Mouse (Mus musculus) small intestine, adult 2 months (tissue): ENCODE results near the gene Tarsl2. TPM values are rescaled to one million over a fixed set of nuclear protein-coding genes. Genes with fewer than 3 reads are reported as not detected.

Source experiments
- H3K27ac ChIP-seq: fragments of 200-500 bp; 2 replicates; pipeline ENCODE4 v1.5.1; 2012; ENCODE audit warnings: low read depth, low read length, control low read depth, inconsistent platforms; ENCODE audit not compliant: insufficient read depth
- H3K27me3 ChIP-seq: fragments of 200-500 bp; 2 replicates; pipeline ENCODE4 v1.6.1; 2012; ENCODE audit warnings: mild to moderate bottlenecking, moderate library complexity, low read length, inconsistent platforms; ENCODE audit not compliant: control insufficient read depth, insufficient read depth
- H3K36me3 ChIP-seq: fragments of 200-500 bp; 2 replicates; pipeline ENCODE4 v1.6.1; 2012; ENCODE audit warnings: mild to moderate bottlenecking, low read length, control low read depth, inconsistent platforms; ENCODE audit not compliant: control insufficient read depth, insufficient read depth
- H3K4me1 ChIP-seq: fragments of 200-500 bp; 2 replicates; pipeline ENCODE4 v1.6.1; 2012; ENCODE audit warnings: low read length, inconsistent platforms, mixed read lengths; ENCODE audit not compliant: control insufficient read depth, insufficient read depth, insufficient read length
- H3K4me3 ChIP-seq: fragments of 200-500 bp; 2 replicates; pipeline ENCODE4 v1.5.1; 2012; ENCODE audit warnings: low read depth, mild to moderate bottlenecking, control low read depth, inconsistent platforms, low read length, moderate library complexity
- CTCF ChIP-seq: fragments of 200-500 bp; IDR thresholded peaks from 2 replicates; pipeline ENCODE4 v1.5.1; 2012; ENCODE audit warnings: low read depth, mild to moderate bottlenecking, control low read depth, inconsistent platforms, low read length, moderate library complexity, mixed read lengths; ENCODE audit not compliant: insufficient replicate concordance, insufficient read length; ENCODE audit errors: extremely low read depth
- POLR2A ChIP-seq: fragments of 200-500 bp; IDR thresholded peaks from 2 replicates; pipeline ENCODE4 v1.6.1; 2012; ENCODE audit warnings: low read depth, mild to moderate bottlenecking, control low read depth, inconsistent platforms, low read length, moderate library complexity
- WGBS: fragments of 180-500 bp; shearing (Covaris S2); methylation state at CpG from one replicate; pipeline ENCODE4 v1.1.7; 2018; 5-methylcytosine and 5-hydroxymethylcytosine counted together
- polyA plus RNA-seq: library from polyadenylated mRNA; depleted of rRNA; stranded (reverse); fragments of >200 nt; gene quantifications from 2 replicates; pipeline ENCODE4 v1.2.3, GENCODE M21; 2012; rRNA removed

Gene Tarsl2
- polyA plus RNA-seq, result 1.8 and 2.7 TPM in 2 replicates

- H3K4me1 ChIP-seq, result no peaks in the 10 kb centered on the region; the same call in 1 of the 2 replicates
- under 1% methylated on average over 64 of the region's 64 CpGs for WGBS
- TF ChIP-seq POLR2A (peak; percentile 71), CTCF (no peak)
- H3K36me3 ChIP-seq, result peaks cover 1% of the 10 kb centered on the region; the same call in 1 of the 2 replicates
- no peaks in the 10 kb centered on the region for H3K27me3 ChIP-seq
- H3K4me3 ChIP-seq, result peak within 1 kb of the TSS; percentile 90
- peak within 1 kb of the TSS; percentile 56; the same call in 1 of the 2 replicates for H3K27ac ChIP-seq
These were observed at the start of gene Tarsl2 for GRCm38 (mm10) chr7:65644643-65645351. Tarsl2 (plus strand) TSS chr7:65644898.

DNA sequence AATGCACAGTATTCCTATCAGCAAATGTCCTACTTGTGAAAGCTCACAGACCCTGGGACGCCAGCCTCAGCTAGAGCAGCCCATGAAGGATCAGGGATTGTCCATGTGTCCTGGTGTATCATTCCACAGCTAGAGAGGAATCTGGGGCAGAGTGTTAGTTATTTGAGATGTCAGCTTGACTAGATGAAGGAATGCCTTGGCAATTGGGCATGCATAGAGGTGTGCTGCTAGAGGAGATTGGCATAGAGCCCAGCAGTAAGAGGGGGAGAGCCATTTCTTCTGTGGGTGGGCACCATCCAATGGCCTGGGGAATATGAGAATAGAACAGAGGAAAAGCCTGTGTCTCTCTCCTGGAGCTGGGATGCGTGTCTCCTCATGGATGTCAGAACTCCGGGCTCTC lies 38.6 kb upstream of the Tarsl2 start:
- H3K36me3 ChIP-seq, result no peaks in the 10 kb centered on the region
- no peak overlapping the region for H3K27ac ChIP-seq
- TF ChIP-seq POLR2A, result no peak
- TF ChIP-seq CTCF, result no peak
- H3K4me1 ChIP-seq, result no peaks in the 10 kb centered on the region
- H3K4me3 ChIP-seq, result no peak overlapping the region
- 71% methylated on average over 3 of the region's 3 CpGs for WGBS
- H3K27me3 ChIP-seq, result no peaks in the 10 kb centered on the region

- no peaks in the 10 kb centered on the region for H3K27me3 ChIP-seq
- no peaks in the 10 kb centered on the region for H3K4me1 ChIP-seq
- no peaks in the 10 kb centered on the region for H3K36me3 ChIP-seq
- H3K27ac ChIP-seq, result no peak overlapping the region
- no peak overlapping the region for H3K4me3 ChIP-seq
- TF ChIP-seq POLR2A (no peak), CTCF (no peak)
- 73% methylated on average over 5 of the region's 5 CpGs for WGBS
These were observed 37.7 kb upstream of the Tarsl2 start for GRCm38 (mm10) chr7:65607003-65607402.

GRCm38 (mm10) chr7:65610171-65610570 lies 34.5 kb upstream of the Tarsl2 start:
- no peaks in the 10 kb centered on the region for H3K4me1 ChIP-seq
- H3K4me3 ChIP-seq, result no peak overlapping the region
- TF ChIP-seq CTCF (no peak), POLR2A (no peak)
- 58% methylated on average over 5 of the region's 5 CpGs for WGBS
- H3K36me3 ChIP-seq, result no peaks in the 10 kb centered on the region
- no peaks in the 10 kb centered on the region for H3K27me3 ChIP-seq
- no peak overlapping the region for H3K27ac ChIP-seq

GRCm38 (mm10) chr7:65610673-65611072 lies 34.0 kb upstream of the Tarsl2 start:
- TF ChIP-seq POLR2A, result no peak
- no peak for TF ChIP-seq CTCF
- Histone ChIP-seq H3K4me1 (no peaks in the 10 kb centered on the region), H3K27ac (no peak overlapping the region), H3K36me3 (no peaks in the 10 kb centered on the region), H3K4me3 (no peak overlapping the region), H3K27me3 (no peaks in the 10 kb centered on the region)
- WGBS, result 48% methylated on average over 8 of the region's 8 CpGs

DNA sequence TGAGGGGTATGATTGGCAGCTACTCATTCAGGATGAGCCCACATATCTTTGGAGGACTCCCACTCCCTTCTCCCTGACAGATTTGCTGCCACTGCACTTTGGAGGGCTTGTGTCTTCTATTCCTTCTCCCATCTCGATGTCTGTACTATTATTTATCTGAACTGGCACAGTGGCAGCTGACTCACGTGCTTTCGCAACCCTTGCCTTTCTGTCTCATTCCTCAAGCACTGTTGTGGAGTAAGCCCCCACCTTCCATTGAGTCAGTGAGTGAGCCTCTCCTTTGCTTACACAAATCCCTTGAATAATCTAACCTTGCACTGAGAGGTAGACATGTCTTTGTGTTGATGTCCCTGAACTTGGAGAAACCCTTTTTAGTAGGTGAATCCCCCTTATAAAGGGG lies 33.4 kb upstream of the Tarsl2 start:
- H3K27ac ChIP-seq, result no peak overlapping the region
- no peaks in the 10 kb centered on the region for H3K27me3 ChIP-seq
- WGBS, result 61% methylated on average over 3 of the region's 3 CpGs
- H3K36me3 ChIP-seq, result no peaks in the 10 kb centered on the region
- no peak for TF ChIP-seq POLR2A
- TF ChIP-seq CTCF, result no peak
- H3K4me3 ChIP-seq, result no peak overlapping the region
- H3K4me1 ChIP-seq, result no peaks in the 10 kb centered on the region

DNA sequence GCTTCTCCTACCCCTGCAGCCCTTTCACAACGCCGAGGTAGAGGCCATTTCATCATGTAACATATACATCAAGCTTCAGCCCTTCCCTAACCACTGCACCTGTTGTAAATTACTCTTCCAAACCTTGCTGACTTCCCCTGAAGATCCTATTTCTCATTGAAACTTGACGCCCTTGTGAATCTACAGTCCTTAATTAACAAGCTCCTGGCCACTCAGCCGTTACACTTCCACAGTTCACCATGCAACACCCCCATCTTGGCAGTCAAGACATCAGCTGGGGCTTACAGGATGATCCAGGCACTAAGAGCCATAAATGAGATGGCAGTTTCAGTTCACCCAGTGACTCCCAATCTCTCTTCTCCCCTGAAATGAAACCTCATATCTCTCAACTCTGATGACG lies 31.0 kb upstream of the Tarsl2 start:
- Histone ChIP-seq H3K27ac (no peak overlapping the region), H3K4me1 (no peaks in the 10 kb centered on the region), H3K4me3 (no peak overlapping the region), H3K36me3 (no peaks in the 10 kb centered on the region), H3K27me3 (no peaks in the 10 kb centered on the region)
- TF ChIP-seq CTCF (no peak), POLR2A (no peak)
- 76% methylated on average over 5 of the region's 5 CpGs for WGBS
